Mouse (Mus musculus): ENCODE measurements around the gene Dst. TPM values are rescaled to one million over a fixed set of nuclear protein-coding genes. Genes with fewer than 3 reads are reported as not detected.

Dst gene
- total and polyA plus RNA-seq, 2 experiments from 2014 or later = 21.7 to 106 TPM

DNA sequence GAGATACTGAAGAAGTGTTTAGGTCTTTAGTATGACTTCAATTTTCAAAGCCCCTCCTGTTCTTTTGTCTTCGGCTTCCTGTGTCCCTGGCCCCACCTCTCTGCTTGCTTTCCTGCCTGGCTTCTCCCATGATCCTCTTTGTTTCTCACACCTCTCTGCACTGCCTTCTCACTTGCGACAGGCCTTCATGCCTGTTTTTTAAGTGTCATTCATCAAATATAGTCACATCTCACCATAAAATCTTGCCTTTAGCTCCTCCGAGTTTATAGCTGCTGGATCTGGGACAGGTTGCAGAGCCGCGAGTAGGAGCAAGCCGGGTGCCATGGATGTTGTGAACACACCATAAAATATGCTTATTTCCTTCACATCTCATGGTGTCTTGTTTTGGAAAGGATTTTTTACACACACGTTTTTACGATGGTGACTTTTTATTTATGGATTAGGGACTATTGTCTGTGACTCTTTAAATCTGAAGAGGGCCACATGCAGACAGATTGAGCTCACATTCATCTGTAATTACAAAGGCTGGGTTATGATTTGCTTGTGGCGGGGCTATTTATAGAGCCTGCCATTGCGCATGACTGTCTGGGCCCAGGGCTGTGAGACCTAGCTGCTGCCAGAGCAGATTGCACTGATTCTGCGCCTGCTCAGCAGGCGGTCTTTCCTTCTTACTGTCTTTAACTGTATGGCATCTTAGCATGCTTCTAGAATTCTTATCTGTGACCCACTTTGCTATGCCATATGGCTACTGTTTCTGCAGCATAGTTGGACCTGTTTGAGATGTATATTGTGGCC, 38.8 kb downstream of the Dst start:
- ATAC-seq (ENCODE audit: insufficient read depth, low read depth) (peak; percentile 78), DNase-seq (ENCODE audit: low spot score) (peak; percentile 79)
- Histone ChIP-seq H3K4me3 (ENCODE audit: low read depth, low read length) (no peak overlapping the region), H3K9ac (replicated peaks; ENCODE audit: low read depth, low read length) (no peak overlapping the region), H3K27ac (ENCODE audit: low read depth) (peak overlapping the region; percentile 79), H3K4me2 (ENCODE audit: low read depth, low read length) (no peak overlapping the region), H3K36me3 (replicated peaks; ENCODE audit: control insufficient read depth, insufficient read depth, low read length) (no peaks in the 10 kb centered on the region), H3K27me3 (ENCODE audit: control insufficient read depth, insufficient read depth, low read length) (no peaks in the 10 kb centered on the region), H3K4me1 (ENCODE audit: control insufficient read depth, insufficient read depth) (peaks cover 18% of the 10 kb centered on the region), H3K9me3 (replicated peaks; ENCODE audit: control insufficient read depth, low read length) (no peaks in the 10 kb centered on the region)
- TF ChIP-seq EP300 (IDR thresholded peaks at IDR 0.05; ENCODE audit: low read depth) (no peak), CTCF (IDR thresholded peaks at IDR 0.05; ENCODE audit: low read depth) (no peak)
- 50% methylated on average over 12 of the region's 12 CpGs for WGBS

- no peak overlapping the region for H3K4me3 ChIP-seq (ENCODE audit: low read depth, low read length)
- no peaks in the 10 kb centered on the region for H3K9me3 ChIP-seq (replicated peaks; ENCODE audit: control insufficient read depth, low read length)
- ATAC-seq (ENCODE audit: insufficient read depth, low read depth) (no peak), DNase-seq (ENCODE audit: low spot score) (peak; percentile 25)
- H3K4me2 ChIP-seq (ENCODE audit: low read depth, low read length) = no peak overlapping the region
- TF ChIP-seq EP300 (IDR thresholded peaks at IDR 0.05; ENCODE audit: low read depth) (no peak), CTCF (IDR thresholded peaks at IDR 0.05; ENCODE audit: low read depth) (peak; percentile 39)
- WGBS = 69% methylated on average over 6 of the region's 6 CpGs
- no peak overlapping the region for H3K9ac ChIP-seq (replicated peaks; ENCODE audit: low read depth, low read length)
- no peaks in the 10 kb centered on the region for H3K27me3 ChIP-seq (ENCODE audit: control insufficient read depth, insufficient read depth, low read length)
- H3K36me3 ChIP-seq (replicated peaks; ENCODE audit: control insufficient read depth, insufficient read depth, low read length) = no peaks in the 10 kb centered on the region
- H3K4me1 ChIP-seq (ENCODE audit: control insufficient read depth, insufficient read depth) = peaks cover 18% of the 10 kb centered on the region
- H3K27ac ChIP-seq (ENCODE audit: low read depth) = peak overlapping the region; percentile 79
These were observed 39.8 kb downstream of the Dst start for GRCm38 (mm10) chr1:33947838-33948237.

- no peak overlapping the region for H3K9ac ChIP-seq (replicated peaks; ENCODE audit: low read depth, low read length)
- no peak for TF ChIP-seq CTCF (IDR thresholded peaks at IDR 0.05; ENCODE audit: low read depth)
- no peak for TF ChIP-seq EP300 (IDR thresholded peaks at IDR 0.05; ENCODE audit: low read depth)
- H3K36me3 ChIP-seq (replicated peaks; ENCODE audit: control insufficient read depth, insufficient read depth, low read length) = no peaks in the 10 kb centered on the region
- peaks cover 18% of the 10 kb centered on the region for H3K4me1 ChIP-seq (ENCODE audit: control insufficient read depth, insufficient read depth)
- DNase-seq (ENCODE audit: low spot score) (no peak), ATAC-seq (ENCODE audit: insufficient read depth, low read depth) (no peak)
- H3K4me2 ChIP-seq (ENCODE audit: low read depth, low read length) = no peak overlapping the region
- H3K4me3 ChIP-seq (ENCODE audit: low read depth, low read length) = no peak overlapping the region
- no peaks in the 10 kb centered on the region for H3K27me3 ChIP-seq (ENCODE audit: control insufficient read depth, insufficient read depth, low read length)
- WGBS = 85% methylated on average over 5 of the region's 5 CpGs
- no peaks in the 10 kb centered on the region for H3K9me3 ChIP-seq (replicated peaks; ENCODE audit: control insufficient read depth, low read length)
- no peak overlapping the region for H3K27ac ChIP-seq (ENCODE audit: low read depth)
These were observed 40.5 kb downstream of the Dst start for GRCm38 (mm10) chr1:33948511-33948910.

GRCm38 (mm10) chr1:33955626-33956025, 47.6 kb downstream of the Dst start:
- Histone ChIP-seq H3K36me3 (replicated peaks; ENCODE audit: control insufficient read depth, insufficient read depth, low read length) (no peaks in the 10 kb centered on the region), H3K4me1 (ENCODE audit: control insufficient read depth, insufficient read depth) (no peaks in the 10 kb centered on the region), H3K27ac (ENCODE audit: low read depth) (no peak overlapping the region), H3K4me2 (ENCODE audit: low read depth, low read length) (no peak overlapping the region), H3K27me3 (ENCODE audit: control insufficient read depth, insufficient read depth, low read length) (no peaks in the 10 kb centered on the region), H3K9me3 (replicated peaks; ENCODE audit: control insufficient read depth, low read length) (no peaks in the 10 kb centered on the region), H3K9ac (replicated peaks; ENCODE audit: low read depth, low read length) (no peak overlapping the region), H3K4me3 (ENCODE audit: low read depth, low read length) (no peak overlapping the region)
- no peak for TF ChIP-seq CTCF (IDR thresholded peaks at IDR 0.05; ENCODE audit: low read depth)
- no peak for TF ChIP-seq EP300 (IDR thresholded peaks at IDR 0.05; ENCODE audit: low read depth)
- no peak for ATAC-seq (ENCODE audit: insufficient read depth, low read depth)
- WGBS = 89% methylated on average over 6 of the region's 6 CpGs
- DNase-seq (ENCODE audit: low spot score) = no peak

- H3K4me2 ChIP-seq (ENCODE audit: low read depth, low read length) = no peak overlapping the region
These were observed 52.4 kb downstream of the Dst start for GRCm38 (mm10) chr1:33960439-33960838.

More at GRCm38 (mm10) chr1:33960439-33960838, 52.4 kb downstream of the Dst start:
- H3K9me3 ChIP-seq (replicated peaks; ENCODE audit: control insufficient read depth, low read length) = no peaks in the 10 kb centered on the region
- H3K4me1 ChIP-seq (ENCODE audit: control insufficient read depth, insufficient read depth) = no peaks in the 10 kb centered on the region
- DNase-seq (ENCODE audit: low spot score) (peak; percentile 28), ATAC-seq (ENCODE audit: insufficient read depth, low read depth) (no peak)
- WGBS = 32% methylated on average over 8 of the region's 8 CpGs
- H3K36me3 ChIP-seq (replicated peaks; ENCODE audit: control insufficient read depth, insufficient read depth, low read length) = no peaks in the 10 kb centered on the region
- H3K4me3 ChIP-seq (ENCODE audit: low read depth, low read length) = no peak overlapping the region
- no peak for TF ChIP-seq CTCF (IDR thresholded peaks at IDR 0.05; ENCODE audit: low read depth)
- TF ChIP-seq EP300 (IDR thresholded peaks at IDR 0.05; ENCODE audit: low read depth) = no peak
- no peak overlapping the region for H3K27ac ChIP-seq (ENCODE audit: low read depth)
- no peaks in the 10 kb centered on the region for H3K27me3 ChIP-seq (ENCODE audit: control insufficient read depth, insufficient read depth, low read length)
- H3K9ac ChIP-seq (replicated peaks; ENCODE audit: low read depth, low read length) = no peak overlapping the region

Data from heart, postnatal 0 days (tissue).